Mouse (Mus musculus) lung, adult 2 months (tissue): ENCODE results near the gene Ighmbp2. TPM values are rescaled to one million over a fixed set of nuclear protein-coding genes. Genes with fewer than 3 reads are reported as not detected.

Experiments used
- DNase-seq: peaks from one replicate; pipeline ENCODE4 v3.0.0; 2022
- H3K4me1 ChIP-seq: fragments of 200-500 bp; 2 replicates; pipeline ENCODE4 v1.6.1; 2011; ENCODE audit warnings: low read length; ENCODE audit not compliant: control insufficient read depth, insufficient read depth
- H3K4me3 ChIP-seq: fragments of 200-500 bp; replicated peaks from 2 replicates; pipeline ENCODE3; 2011; ENCODE audit warnings: low read depth, mild to moderate bottlenecking, control low read depth, low read length; ENCODE audit errors: extremely low read depth
- CTCF ChIP-seq: fragments of 200-500 bp; IDR thresholded peaks from 2 replicates; pipeline ENCODE4 v1.5.1; 2011; ENCODE audit warnings: mild to moderate bottlenecking, low read length, control low read depth; ENCODE audit not compliant: insufficient read depth
- POLR2A ChIP-seq: fragments of 200-500 bp; IDR thresholded peaks from 2 replicates; pipeline ENCODE4 v1.6.1; 2011; ENCODE audit warnings: low read depth, mild to moderate bottlenecking, control low read depth, low read length, borderline replicate concordance; ENCODE audit errors: extremely low read depth
- WGBS: fragments of 180-500 bp; shearing (Covaris S2); methylation state at CpG from one replicate; pipeline ENCODE4 v1.1.7; 2018; 5-methylcytosine and 5-hydroxymethylcytosine counted together
- polyA plus RNA-seq: library from polyadenylated mRNA; depleted of rRNA; stranded (reverse); fragments of >200 nt; gene quantifications from 2 replicates; pipeline ENCODE4 v1.2.3, GENCODE M21; 2012

Ighmbp2 gene
- polyA plus RNA-seq, 1 experiment, result 7.5 TPM

DNA sequence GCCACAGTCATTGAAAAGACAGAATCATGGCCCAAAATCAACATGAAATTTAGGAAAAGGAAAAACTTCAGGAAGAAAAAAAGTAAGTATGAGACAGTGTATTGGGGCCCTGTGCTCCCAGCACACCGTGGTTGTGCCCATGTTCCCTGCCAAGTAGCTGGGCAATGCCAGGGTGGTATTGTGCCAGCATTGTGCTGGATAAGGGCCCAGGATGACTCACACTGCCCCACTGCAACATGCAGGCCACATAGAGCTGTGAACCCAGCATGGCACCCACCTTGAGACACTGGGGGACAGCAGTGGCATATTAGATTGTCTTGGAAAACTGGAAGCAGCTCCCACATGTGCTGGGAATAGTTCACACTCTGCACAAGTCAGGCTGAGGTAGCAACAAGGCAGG, 6.2 kb upstream of the Ighmbp2 start:
- TF ChIP-seq CTCF (no peak), POLR2A (no peak)
- 72% methylated on average over 1 of the region's 1 CpGs for WGBS
- Histone ChIP-seq H3K4me3 (no peak overlapping the region), H3K4me1 (no peaks in the 10 kb centered on the region)
- DNase-seq, result no peak

DNA sequence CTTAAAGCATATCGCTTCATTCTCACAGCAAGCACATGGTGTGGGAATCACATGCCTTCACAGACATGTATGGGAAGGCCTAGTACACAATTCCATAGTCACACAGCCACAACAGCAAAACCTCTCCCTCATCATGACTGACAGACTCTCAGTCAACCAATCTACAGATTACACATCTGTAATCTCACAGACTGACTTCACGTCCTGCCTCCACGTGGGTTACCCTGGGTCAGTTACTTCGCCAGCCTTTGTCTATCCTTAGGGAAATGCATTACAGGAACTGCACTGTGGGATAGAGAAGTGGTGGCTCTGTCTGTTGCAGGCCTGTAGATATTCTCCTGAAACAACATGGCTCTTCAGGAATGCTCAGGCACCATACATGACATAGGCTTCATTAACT, 931 bp downstream of the Ighmbp2 start:
- H3K4me1 ChIP-seq, result peaks cover 4% of the 10 kb centered on the region; the same call in 1 of the 2 replicates
- H3K4me3 ChIP-seq, result no peak overlapping the region
- 52% methylated on average over 4 of the region's 4 CpGs for WGBS
- TF ChIP-seq POLR2A (no peak), CTCF (no peak)
- DNase-seq, result no peak

DNA sequence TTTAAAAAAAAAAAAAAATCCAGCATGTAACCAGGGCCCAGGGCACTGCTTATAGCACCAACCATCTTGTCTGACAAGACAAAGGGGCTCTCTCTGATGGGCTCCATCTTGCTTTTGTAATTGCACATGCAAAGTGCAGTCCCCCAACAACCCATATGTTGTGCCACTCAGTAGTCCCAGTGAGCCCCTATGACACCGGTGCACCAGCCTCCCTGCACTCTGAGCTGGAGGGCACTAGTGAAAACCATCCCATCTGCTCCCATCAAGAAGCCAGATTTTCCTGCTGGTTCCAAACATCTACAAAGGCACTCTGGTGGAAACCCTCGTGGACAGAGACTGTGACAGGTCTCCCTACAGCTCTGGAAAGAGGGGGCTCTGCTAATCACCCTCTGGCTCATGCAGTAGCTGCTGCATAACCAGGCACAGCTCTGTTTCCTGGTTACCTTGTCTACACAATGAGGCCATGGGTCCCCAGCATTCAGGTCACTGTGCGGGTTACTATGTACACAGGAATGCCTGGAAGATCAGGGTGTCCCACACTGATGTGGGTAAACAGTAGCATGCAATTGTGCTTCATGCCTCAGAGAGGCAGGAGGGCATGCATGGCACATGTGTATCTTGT, 7.0 kb downstream of the Ighmbp2 start:
- TF ChIP-seq POLR2A, result no peak
- no peak for TF ChIP-seq CTCF
- no peak for DNase-seq
- no peaks in the 10 kb centered on the region for H3K4me1 ChIP-seq
- 85% methylated on average over 3 of the region's 3 CpGs for WGBS
- H3K4me3 ChIP-seq, result no peak overlapping the region

DNA sequence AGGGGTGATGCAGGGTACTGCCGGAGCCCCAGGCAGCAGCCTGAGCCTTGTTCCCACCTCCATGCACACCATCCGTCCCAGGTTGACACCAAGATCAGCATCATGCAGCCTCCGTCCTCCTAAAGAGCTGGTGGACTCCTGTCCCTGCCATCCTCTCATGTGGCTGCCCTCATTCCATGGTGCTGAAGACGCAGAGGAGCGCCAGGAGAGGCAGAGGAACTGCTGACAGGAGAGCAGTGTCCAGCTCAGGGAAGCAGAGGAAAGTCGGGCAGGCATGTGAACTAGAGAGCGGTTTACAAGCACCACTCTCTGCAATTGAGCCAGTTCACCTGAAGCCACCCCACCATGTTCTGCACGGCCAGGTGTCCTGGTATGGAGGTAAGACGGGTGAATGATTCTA, 9.5 kb downstream of the Ighmbp2 start:
- no peak for DNase-seq
- 93% methylated on average over 9 of the region's 9 CpGs for WGBS
- Histone ChIP-seq H3K4me3 (no peak overlapping the region), H3K4me1 (no peaks in the 10 kb centered on the region)
- no peak for TF ChIP-seq POLR2A
- no peak for TF ChIP-seq CTCF

DNA sequence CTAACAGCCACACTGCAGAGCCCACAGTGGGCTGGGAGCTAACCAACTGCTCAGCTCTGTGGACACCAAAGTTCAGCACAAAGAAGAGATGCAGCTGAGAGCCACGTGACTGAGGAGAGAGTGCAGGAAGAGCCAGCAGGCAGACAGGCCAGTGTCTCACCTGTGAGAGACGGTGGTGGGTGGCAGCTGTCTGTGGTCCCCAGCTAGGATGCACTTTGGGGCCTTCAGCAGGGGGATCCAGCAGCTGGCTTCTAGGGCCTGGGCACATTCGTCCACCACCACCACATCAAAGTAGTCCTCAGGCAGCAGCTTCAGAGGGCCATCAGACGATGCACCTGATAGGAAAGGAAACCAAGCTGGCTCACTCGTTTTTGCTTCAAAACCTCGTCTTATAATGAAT, 11.5 kb downstream of the Ighmbp2 start:
- TF ChIP-seq CTCF, result no peak
- TF ChIP-seq POLR2A, result no peak
- 85% methylated on average over 6 of the region's 6 CpGs for WGBS

DNA sequence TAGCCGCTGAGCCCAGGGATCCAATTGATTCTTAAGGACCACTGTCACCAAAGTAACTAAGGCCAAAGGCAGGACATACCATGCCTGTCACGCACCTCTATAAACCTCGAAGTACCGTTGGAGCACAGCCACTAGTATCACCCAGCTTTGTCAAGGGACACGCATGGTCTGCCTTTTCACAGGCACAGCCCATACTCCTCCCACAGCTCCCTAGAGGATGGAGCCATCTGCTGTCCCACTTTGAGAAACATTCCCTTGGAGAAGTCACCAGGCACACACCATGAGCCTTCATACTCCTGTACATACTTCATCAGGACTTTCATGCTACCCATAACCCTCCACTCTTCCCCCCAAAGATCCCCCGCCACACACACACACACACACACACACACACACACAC, 13.0 kb downstream of the Ighmbp2 start:
- no peak for TF ChIP-seq POLR2A
- TF ChIP-seq CTCF, result no peak
- no peak for DNase-seq
- no peaks in the 10 kb centered on the region for H3K4me1 ChIP-seq
- 98% methylated on average over 6 of the region's 6 CpGs for WGBS
- no peak overlapping the region for H3K4me3 ChIP-seq

More for the DNA sequence above, 11.5 kb downstream of the Ighmbp2 start:
- no peak for DNase-seq
- Histone ChIP-seq H3K4me1 (no peaks in the 10 kb centered on the region), H3K4me3 (no peak overlapping the region)

DNA sequence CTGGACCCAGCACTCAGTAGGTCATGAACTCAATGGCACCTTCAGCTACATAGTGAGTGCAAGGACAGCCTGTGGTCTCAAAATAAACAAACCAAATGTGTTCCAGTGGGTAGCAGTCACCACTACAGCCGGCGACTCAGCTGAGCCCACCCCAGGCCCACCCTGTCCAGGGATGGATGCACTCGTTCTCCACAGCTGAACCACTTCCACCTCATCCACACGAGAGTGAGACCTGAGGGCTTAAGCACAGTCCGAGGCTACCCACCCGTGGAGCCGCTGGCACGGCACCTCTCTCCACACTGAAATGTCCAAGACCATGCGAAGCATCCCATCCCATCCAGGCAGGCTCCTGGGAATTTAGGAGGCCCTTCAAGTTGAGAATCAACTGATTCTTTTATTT, 13.5 kb downstream of the Ighmbp2 start:
- DNase-seq, result no peak
- WGBS, result 91% methylated on average over 9 of the region's 9 CpGs
- TF ChIP-seq POLR2A (no peak), CTCF (no peak)
- Histone ChIP-seq H3K4me1 (no peaks in the 10 kb centered on the region), H3K4me3 (no peak overlapping the region)

DNA sequence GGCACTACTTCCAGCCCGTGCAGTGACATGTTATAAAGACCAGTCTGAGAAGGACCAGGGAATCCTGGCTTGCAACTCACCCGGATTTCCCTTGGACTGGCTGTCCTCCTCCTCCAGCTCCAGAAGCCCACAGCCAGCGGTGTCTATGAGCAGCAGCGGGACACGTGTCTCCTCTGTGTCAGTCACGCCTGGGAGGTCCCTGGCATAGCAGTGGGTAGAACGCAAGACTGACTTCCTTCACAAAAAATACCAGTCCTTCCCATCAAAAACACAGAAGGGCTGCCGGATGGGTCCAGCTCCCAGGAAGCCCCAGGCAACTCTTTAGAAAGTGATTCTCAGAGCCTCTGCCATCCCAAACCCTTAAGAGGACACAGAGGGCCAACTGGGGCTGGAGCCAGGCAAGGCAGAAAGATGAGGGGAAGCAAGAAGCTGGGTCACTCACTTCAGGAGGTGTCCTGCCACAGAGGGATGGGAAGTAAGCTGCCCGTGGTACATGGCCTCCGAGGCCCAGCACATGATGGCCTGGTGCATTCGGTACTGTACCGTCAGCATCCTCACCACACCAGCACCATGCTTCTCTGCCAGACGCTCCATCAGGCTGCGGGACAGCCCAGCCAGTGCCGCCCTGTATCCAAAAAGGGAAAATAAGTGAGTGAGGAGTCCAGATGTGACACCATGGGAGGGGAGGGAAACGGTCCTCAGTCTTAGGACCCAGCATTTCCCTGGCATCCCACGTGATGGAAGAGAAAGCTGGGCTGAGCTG, 14.4 kb downstream of the Ighmbp2 start:
- TF ChIP-seq POLR2A (no peak), CTCF (no peak)
- H3K4me3 ChIP-seq, result no peak overlapping the region
- 92% methylated on average over 17 of the region's 17 CpGs for WGBS
- no peak for DNase-seq
- H3K4me1 ChIP-seq, result no peaks in the 10 kb centered on the region

DNA sequence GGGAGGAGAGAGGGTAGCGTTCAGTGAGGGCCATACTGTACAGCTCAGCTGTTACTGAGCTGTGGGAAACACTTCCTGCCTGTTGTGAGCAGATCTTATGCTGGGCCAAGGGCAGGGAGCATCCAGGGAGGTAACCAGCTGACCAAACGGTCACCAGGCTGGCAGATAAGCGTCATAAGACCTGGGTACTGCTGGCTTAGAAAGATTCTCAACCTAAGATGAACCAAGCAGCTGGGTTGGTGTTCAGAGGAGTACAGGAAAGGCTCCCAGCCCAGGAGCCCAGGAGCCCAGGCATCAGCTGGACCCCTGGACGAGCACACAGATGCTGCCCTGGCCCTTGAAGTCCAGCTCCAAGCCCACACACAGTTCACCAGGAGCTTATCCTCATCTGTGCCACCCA, 15.5 kb downstream of the Ighmbp2 start:
- peak; percentile 0 for DNase-seq
- TF ChIP-seq CTCF (no peak), POLR2A (no peak)
- Histone ChIP-seq H3K4me3 (no peak overlapping the region), H3K4me1 (no peaks in the 10 kb centered on the region)
- WGBS, result 95% methylated on average over 4 of the region's 4 CpGs

DNA sequence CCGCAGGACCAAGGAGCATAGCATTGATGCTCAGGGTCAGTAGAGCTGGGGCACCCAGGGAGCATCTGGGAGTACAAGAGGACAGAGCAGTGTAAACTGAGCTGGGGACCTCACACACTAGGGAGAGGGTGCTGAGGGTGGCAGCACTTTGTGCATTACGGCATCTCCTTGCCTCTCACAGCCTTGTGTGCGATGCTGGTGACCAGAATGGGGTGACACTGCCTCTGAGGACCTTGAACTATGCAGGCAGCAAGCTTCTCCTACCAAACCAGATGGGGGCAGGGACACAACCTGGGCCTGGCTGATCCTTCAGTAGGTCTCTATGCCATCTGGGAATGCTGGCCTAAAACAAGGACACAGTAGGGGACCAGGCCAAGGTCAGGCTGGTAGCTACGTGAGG, 16.1 kb downstream of the Ighmbp2 start:
- DNase-seq, result peak; percentile 1

DNA sequence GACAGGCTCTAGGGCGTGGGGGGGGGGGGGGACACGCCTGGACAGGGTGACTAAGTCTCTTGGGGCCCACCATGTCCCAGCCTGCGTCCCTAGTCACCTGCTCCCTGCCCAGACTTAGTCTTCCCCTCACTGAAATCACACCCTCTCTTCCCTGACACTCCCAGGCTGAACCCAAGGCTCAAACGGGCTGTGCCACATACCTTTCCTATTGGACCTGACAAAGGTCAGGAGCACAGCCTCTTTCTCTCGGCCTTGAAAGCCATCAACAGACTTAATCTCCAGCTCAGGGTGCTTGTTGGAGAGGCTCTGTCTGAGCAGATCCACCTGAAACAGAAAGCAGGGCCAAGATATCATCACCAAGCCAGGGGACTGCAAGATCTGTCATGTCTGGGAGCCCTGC, 16.7 kb downstream of the Ighmbp2 start:
- Histone ChIP-seq H3K4me3 (no peak overlapping the region), H3K4me1 (no peaks in the 10 kb centered on the region)
- TF ChIP-seq CTCF (no peak), POLR2A (no peak)
- 79% methylated on average over 4 of the region's 5 CpGs for WGBS
- peak; percentile 0 for DNase-seq

More for the DNA sequence above, 16.1 kb downstream of the Ighmbp2 start:
- no peak overlapping the region for H3K4me3 ChIP-seq
- WGBS, result 96% methylated on average over 4 of the region's 4 CpGs
- no peak for TF ChIP-seq CTCF
- no peak for TF ChIP-seq POLR2A
- H3K4me1 ChIP-seq, result no peaks in the 10 kb centered on the region
